Mouse (Mus musculus): ENCODE results near the gene Cdk5rap2.

Cdk5rap2 gene

GRCm38 (mm10) chr4:70261315-70261714 is 148.9 kb downstream of the Cdk5rap2 start:
- DNase-seq (ENCODE audit: low read depth, low spot score) = no peak

- DNase-seq (ENCODE audit: low read depth, low spot score) = no peak
Measured at GRCm38 (mm10) chr4:70260419-70260807, 149.8 kb downstream of the Cdk5rap2 start.

GRCm38 (mm10) chr4:70259726-70260418 is 150.4 kb downstream of the Cdk5rap2 start:
- no peak for DNase-seq (ENCODE audit: low read depth, low spot score)

GRCm38 (mm10) chr4:70258826-70259225 is 151.4 kb downstream of the Cdk5rap2 start:
- DNase-seq (ENCODE audit: low read depth, low spot score) = no peak

GRCm38 (mm10) chr4:70258205-70258604 is 152.0 kb downstream of the Cdk5rap2 start:
- no peak for DNase-seq (ENCODE audit: low read depth, low spot score)

GRCm38 (mm10) chr4:70251782-70252181 is 158.5 kb downstream of the Cdk5rap2 start:
- DNase-seq (ENCODE audit: low read depth, low spot score) = no peak

GRCm38 (mm10) chr4:70245706-70246105 is 164.5 kb downstream of the Cdk5rap2 start:
- no peak for DNase-seq (ENCODE audit: low read depth, low spot score)

GRCm38 (mm10) chr4:70243561-70244120 is 166.6 kb downstream of the Cdk5rap2 start:
- no peak for DNase-seq (ENCODE audit: low read depth, low spot score)

GRCm38 (mm10) chr4:70239731-70240130 is 170.5 kb downstream of the Cdk5rap2 start:
- DNase-seq (ENCODE audit: low read depth, low spot score) = no peak

- no peak for DNase-seq (ENCODE audit: low read depth, low spot score)
Measured at GRCm38 (mm10) chr4:70238862-70239261, 171.4 kb downstream of the Cdk5rap2 start.

- no peak for DNase-seq (ENCODE audit: low read depth, low spot score)
Measured at GRCm38 (mm10) chr4:70232383-70232782, 177.9 kb downstream of the Cdk5rap2 start.

- no peak for DNase-seq (ENCODE audit: low read depth, low spot score)
Measured at GRCm38 (mm10) chr4:70229874-70230273, 180.4 kb downstream of the Cdk5rap2 start.

- no peak for DNase-seq (ENCODE audit: low read depth, low spot score)
Measured at GRCm38 (mm10) chr4:70228350-70228749, 181.9 kb downstream of the Cdk5rap2 start.

GRCm38 (mm10) chr4:70227667-70228066 is 182.6 kb downstream of the Cdk5rap2 start:
- DNase-seq (ENCODE audit: low read depth, low spot score) = no peak

- no peak for DNase-seq (ENCODE audit: low read depth, low spot score)
Measured at GRCm38 (mm10) chr4:70224503-70224902, 185.7 kb downstream of the Cdk5rap2 start.

- no peak for DNase-seq (ENCODE audit: low read depth, low spot score)
Measured at GRCm38 (mm10) chr4:70221878-70222277, 188.4 kb downstream of the Cdk5rap2 start.

- DNase-seq (ENCODE audit: low read depth, low spot score) = no peak
Measured at GRCm38 (mm10) chr4:70221370-70221769, 188.9 kb downstream of the Cdk5rap2 start.

GRCm38 (mm10) chr4:70220277-70221180 is 189.7 kb downstream of the Cdk5rap2 start:
- DNase-seq (ENCODE audit: low read depth, low spot score) = no peak

GRCm38 (mm10) chr4:70219776-70220175 is 190.5 kb downstream of the Cdk5rap2 start:
- no peak for DNase-seq (ENCODE audit: low read depth, low spot score)

- DNase-seq (ENCODE audit: low read depth, low spot score) = no peak
Measured at GRCm38 (mm10) chr4:70185971-70186370, 224.3 kb downstream of the Cdk5rap2 start.
